Mouse (Mus musculus) retina, postnatal 7 days (tissue): ENCODE measurements at regions not wholly inside any gene's neighbourhood (a gene's known extent, or its start where the extent isn't known, plus 50 kb on each side); places are given as distances from the start of the nearest gene placed in this dataset.

ENCODE experiments used
- DNase-seq: peaks from one replicate; pipeline ENCODE4 v3.0.0-alpha.2; 2012; ENCODE audit warnings: low read depth, low spot score

DNA sequence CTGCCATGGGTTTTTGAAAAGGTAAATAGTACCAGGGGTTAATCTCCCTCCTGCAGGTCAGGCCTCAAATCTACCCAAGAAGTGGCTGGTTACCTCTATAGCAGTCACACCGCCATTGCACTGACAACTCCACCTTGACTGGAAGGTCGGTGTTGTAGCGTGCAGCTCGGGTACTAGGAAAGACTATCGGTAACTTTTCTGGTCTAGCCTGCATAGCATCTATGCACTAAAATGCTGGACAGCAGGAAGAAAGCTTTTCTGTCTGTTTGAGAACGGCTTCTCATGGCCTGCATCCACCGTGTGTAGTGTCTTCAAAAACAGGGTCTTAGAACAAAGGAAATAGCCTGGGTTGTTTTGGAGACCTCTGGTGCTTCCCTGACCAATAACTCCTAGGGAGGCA, 88.8 kb downstream of the Bms1 start:
- DNase-seq: no peak

DNA sequence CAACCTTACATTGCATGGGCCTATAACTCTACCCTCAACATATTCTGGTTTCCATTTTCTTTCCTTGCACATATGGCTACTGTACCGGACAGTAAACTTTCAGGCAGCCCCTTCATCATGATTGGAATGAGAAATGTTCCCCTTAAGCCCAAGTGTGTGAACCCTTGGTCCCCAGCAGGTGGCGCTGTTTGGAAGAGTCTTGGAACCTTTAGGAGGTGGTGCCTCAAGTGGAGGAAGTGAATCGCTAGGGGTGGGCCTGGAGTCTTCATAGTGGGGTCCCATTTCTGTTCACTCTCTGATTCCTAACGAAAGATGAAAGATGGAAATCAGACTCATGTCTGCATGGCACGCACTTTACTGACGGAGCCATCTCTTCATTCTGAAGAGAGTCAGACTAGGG, 91.8 kb downstream of the Bms1 start:
- no peak for DNase-seq

DNA sequence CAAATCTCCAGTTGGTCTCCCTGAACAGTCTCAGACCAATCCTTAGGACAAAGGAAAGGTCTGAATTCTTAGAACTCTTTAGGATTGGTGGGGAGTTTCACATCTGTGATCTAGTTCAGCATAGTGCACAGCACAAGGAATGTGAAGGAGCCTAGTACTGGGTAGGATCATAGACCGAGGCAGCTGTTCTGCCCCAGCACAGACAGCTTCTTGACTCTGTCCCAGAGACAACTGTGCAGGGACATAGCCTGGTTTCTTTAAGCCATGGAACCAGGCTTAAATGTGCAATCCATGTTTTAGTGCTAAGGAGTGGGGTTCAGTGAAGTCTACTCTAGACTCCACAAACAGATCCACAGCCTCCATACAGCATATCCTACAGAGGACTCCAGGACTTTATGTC, 93.6 kb downstream of the Bms1 start:
- no peak for DNase-seq

DNA sequence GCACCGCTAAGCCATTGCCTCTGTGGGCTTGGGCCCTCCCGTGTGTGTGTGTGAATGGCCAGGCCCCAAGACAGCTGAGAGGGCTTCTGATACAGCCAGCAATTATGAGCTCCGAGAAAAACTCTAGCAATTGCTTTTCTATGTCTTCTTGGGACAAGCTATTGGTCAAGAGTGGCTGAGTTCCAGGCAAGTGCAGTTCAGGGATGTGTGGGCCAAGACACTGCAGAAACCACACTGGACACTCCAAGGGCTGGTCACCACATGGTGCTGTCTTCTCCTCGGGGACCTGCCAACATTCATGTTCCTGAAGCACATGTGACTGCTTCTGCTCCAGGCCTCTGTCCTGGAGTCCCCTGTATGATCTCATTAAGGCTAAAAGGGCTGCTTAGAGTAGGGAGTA, 94.7 kb downstream of the Bms1 start:
- no peak for DNase-seq

DNA sequence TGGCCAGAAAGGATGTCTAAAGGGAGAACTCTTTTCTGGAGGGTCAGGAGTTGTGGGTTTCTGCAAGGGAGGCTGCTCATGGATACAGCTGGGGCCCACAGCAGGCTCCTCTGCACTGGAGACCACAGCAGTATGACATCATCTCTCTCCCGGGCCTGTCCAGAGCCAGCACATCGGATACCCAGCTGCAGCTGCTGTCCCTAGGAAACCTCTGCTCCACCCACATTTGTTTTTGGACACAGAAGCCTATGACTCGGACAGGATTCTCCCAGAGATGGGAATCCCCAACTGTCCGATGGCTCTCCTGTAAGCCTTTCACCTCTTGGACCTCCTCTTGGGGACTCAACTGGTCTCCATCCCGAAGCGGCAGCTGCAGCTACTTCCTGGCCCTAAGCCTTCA, 96.2 kb downstream of the Bms1 start:
- DNase-seq: no peak

DNA sequence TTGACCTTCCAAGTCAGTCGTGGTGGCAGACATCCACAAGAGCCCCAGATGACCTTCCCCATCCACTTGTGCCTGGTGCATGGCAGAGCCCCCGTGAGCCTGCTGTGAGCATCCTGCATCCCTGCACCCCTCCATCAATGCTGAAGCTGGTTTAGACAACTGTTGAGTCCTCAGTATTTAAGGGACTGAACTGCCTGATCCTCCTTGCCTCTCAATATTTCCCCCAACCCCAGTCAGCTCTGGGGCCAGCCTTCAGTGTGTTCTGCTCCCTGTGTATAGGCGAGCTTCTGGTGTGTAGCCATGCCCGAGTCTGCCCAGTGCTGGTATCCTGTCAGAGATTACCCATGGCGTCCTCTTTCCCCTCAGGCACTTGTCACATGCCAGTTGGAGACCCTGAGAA, 96.6 kb downstream of the Bms1 start:
- DNase-seq: no peak

DNA sequence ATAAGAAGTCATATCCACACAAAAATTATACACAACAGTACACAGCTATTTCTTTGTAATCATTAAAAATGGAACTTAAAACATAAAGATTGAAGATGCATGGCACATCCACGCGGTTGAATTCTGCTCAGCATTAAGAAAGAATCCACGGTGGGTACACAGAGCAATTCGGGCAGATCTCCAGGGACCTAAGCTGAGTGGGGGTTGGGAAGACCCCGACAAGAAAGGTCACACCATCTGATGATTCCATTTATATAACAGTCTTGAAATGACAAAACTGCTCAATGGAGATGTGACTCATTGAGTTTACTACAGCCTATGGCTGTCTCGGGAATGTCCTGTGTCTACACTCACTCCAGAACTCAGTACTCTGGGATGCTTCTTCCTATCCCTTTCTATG, 97.2 kb downstream of the Bms1 start:
- no peak for DNase-seq

DNA sequence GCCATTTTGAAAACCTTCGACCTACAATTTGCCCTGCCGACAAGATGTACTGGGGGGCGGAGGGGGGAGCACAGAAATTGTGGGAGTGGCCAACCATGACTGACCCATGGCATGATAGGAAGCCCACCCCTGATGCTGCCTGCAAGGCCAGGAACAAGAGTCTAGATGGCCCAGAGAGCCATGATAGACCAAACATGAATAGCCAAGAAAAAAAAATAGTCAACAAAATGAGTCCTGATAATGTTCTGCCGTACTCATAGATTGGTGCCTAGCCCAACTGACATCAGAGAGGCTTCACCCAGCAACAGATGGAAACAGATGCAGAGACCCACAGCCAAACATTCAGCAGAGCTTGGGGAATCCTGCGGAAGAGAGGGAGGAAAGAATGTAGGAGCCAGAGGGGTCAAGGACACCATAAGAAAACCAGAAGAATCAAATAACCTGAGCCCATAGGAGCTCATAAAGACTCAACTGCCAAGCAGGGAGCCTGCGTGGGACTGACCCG, 99.2 kb downstream of the Bms1 start:
- no peak for DNase-seq

DNA sequence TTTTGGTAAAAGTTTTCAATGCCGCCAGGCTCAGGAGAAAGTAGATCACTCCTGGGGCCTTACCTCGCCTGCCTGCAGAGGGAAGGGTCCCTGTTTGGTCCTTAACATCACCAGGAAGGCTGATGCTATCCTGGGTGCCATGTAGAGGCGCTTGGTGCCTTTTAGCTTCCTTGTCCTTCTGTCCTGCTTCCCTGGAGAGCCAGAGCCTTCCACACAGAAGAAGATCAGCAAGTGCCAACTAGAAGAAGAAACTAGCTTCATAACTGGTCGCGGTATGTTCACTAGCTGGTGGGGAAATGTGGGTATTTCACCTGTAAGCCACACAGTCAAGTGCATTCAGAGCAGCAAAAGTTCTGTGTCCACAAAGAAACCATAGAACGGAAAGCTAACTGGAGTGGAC, 103.4 kb downstream of the Bms1 start:
- DNase-seq: no peak

DNA sequence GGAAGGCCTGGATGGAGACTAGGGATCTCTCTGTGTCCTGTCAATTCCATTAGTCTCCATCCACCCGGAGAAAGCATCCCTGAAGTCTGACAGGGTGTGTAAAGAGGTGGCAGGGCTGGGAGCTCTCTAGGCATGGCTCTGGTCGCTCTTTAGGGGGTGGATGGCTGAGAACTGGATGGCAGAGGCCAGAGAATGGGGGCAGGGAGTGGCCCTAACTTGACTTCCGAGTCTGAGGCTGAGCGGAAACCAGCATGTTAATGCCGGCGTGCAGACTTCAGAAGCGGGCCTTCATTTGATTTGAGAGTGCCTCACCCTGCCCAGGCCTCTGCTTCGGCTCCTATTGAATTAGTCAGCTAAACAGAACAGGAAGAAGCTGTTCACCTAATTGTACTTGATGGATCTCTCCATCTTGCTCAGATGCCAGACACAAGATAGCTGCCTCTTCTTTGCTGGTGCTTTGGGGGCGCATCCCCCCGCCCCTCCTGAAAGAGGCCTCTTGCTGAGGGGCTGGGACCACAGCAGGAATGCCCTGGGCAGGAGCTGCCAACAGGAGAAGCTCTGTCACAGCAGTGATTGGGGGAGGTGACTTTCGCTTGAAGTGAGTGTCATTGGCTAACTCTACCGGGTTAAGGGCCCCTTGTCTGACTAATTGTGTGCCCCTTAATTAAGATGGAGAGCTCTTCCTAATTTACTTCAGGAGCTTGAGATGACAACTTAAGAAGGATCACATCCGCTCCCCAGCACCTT, 104.2 kb downstream of the Bms1 start:
- DNase-seq: no peak

DNA sequence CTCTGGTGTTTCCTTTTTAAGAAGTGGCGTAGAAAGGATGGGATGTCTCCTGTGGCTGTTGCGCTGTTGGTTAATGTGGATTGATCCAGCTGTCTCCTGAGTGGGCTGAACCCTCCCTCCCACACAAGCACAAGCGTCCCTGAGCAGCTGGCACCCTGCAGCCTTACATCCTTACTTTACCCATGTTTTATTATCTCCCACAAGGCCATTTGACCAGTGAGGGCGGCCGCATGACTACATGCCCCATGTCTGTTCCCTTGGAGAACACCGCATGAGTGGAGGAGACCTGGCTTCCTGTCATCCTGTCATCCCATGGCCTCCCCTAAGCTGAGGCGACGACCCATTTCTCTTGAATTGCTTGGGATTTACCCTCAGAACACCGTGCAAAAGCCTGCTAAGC, 108.2 kb downstream of the Bms1 start:
- no peak for DNase-seq

DNA sequence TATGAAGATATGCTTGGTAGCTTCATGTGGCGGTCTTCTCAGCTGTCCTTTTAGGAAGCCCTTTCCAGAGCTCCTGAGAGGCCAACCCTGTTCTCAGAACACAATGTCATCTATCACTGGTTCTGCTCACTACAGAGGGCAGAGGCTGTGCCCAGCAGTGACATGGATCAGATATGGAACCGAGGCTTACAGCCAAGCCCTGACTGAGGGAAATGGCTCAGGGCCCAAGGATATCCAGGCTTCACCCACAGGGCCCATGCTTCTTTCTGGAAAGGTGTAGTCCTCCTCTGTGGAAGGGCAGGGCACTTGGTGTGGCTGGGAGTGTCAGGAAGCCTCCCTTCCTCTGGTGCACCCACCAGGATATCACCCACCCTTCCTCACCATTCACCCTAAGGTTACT, 109.4 kb downstream of the Bms1 start:
- no peak for DNase-seq

DNA sequence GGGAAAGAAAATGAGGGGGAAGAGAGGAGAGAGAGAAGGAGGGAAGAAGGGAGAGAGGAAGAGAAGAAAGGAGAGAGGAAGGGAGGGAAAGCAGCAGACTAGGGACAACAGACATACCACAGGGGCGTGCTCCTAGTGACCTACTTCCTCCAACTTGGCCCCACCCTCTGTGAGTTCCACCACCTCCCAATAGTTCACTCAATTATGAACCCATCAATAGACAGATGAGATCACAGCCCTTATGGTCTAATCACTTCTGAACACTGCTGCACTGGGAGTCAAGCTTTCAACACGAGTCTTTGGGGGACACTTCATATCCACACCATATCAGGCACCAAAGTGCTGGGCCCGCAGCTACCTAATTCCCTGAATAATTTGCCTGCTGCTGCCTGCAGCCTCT, 110.7 kb downstream of the Bms1 start:
- no peak for DNase-seq

DNA sequence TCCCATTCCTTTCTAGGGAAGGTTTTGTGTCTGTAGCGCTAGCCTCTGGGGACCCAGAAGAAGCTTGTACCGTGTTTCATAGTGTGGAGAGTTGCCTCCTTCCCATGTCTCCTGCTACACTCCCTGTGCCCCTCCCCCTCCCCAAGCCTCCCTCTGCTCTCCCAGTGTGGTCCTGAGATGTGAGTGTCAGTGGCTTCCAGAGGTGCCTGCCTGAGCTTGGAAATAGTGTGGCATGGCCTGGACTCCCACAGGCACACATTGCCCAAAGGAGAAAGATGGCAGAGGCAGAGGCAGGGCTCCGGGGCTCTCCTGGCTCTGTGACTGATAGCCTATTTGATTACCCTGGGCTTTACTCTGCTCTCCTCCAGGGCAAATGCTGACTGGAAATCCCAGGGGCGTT, 110.0 kb upstream of the Ret start:
- no peak for DNase-seq

DNA sequence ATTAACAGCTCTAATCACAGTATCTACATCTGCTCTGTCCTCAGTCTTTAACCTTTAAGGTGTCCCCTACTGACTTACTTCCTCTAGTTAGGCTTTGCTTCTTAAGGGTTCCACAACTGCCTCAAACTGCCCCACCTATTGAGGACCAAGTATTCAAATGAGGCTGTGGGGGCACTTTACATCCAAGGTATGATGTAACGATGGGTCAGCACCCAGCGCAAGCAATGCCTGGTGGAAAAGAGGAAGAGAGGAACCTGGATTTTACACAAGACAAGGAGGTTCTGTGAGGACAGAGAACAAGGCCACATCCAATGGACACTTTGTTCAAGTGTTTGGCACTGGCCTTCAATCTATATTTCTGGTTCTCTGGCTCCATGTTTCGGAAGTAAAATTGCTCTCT, 107.7 kb upstream of the Ret start:
- no peak for DNase-seq

DNA sequence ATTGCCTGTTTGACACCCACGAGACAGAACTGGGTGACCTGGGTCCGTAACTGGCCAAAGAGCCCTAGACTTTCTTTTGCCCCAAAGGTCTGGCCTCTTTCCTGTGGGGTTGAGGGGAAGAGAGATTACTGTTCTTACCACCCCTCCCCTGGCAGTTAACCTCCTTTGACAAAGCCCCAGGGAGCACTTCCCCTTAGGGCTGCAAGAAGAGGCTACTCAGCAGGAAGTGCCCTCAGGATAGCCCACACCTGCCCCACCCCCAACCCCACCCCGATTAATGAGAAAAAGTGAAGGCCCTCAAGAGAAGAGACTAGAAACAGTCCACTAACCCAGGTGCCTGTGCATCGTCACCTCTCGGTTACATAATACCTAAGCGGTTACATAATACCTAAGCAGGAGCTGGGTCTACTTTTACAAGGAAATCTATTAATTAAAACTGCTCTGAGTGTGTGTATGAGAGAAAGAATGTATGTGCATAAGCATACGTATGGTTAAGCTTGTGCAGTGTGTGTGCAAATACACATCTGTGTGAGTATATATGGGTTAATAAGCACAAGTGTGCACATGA, 105.3 kb upstream of the Ret start:
- no peak for DNase-seq

DNA sequence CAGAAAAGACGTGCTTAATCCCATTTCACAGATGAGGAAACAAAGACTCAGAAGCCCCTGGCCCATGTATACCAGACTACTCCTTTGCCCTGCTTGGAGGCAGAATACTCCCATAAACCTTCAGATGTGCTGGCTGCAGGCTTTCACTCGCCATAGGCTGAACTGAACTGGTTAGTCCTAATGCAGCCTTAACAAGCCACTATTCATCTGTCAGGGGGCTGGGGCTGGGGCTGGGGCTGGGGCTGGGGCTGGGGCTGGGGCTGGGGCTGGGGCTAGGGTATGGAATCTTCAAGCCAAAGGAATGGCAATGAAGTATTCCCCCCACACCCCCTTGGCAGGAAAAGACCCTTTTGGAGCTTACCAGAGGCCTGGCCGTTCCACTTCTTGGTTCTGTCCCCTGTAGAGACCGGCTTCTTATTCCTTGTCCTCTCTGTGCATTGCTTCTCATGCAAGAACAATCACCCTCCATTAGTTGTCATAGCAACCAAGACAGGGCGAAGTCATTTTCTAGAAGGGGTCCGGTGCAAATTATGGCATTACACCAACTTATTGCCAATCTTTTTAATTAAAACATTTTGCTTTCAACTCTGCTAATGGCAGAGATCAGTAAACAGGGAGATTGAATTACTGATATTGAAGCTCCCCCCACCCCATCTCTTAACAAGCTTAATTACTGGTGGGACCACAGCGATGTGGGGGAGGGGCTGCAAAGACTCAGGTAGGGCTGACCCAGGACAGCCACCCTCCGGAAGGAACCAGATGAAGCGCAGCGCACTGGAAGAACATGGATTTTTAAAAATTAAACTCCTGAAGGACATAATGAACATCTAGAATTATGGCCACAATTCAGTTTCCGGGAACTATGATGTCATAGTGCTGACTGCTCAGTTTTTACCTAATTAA, 104.6 kb upstream of the Ret start:
- DNase-seq: no peak

DNA sequence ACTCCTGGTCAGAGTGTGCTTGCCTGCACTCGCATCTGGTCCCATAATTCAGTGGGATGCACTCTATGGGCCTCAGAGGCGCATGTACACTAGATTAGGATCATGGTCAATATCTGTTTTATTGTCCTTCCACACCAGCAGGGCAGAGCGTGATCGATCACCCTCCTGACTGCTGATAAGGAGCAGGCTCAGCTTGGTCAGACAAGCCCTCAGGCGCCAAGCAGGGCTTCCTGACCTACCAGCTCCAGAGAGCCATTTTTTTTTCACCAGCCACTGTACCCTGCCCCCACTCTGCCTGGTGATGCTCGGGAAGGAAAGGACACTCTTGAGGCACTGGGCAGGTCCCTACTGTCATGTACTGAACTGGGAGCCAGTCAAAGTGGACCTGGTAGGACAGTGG, 103.3 kb upstream of the Ret start:
- no peak for DNase-seq

DNA sequence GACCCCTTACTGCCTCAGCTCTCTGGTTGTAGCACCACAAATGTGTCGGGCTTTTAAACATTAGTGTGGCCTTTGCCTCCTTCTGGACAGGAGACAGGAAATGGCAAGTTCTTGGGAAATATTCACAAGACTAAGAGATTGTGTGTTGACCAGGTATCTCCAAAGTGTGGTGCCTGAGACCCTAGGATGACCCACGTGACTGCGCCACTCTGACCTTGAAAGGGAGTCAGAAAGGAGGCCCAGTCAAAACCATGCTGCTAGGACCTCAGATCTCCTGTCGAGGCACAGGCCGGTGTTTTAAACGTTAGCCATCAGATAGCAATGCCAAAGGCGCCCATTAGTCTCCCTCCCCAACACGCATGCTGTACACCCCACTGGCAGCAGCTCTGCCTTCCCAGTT, 100.1 kb upstream of the Ret start:
- no peak for DNase-seq

DNA sequence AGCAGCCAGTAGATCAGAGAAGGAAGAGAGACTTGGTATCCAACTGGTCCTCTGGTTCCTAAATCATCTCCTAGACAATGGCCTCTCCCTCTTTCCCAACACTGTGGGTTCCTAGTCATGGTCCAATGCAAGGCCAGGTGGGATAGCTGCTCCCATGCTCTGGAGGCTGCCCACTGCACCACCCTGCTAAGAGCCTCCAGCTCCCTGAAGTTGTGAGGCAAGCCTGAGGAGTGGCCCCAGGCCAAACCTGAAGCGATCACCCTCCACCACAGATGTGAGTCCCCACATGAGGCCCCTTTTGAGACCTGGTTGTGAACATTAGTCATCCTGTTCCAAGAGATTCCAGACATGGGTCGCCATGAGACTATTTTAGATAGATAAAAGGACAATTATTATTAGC, 96.5 kb upstream of the Ret start:
- no peak for DNase-seq

DNA sequence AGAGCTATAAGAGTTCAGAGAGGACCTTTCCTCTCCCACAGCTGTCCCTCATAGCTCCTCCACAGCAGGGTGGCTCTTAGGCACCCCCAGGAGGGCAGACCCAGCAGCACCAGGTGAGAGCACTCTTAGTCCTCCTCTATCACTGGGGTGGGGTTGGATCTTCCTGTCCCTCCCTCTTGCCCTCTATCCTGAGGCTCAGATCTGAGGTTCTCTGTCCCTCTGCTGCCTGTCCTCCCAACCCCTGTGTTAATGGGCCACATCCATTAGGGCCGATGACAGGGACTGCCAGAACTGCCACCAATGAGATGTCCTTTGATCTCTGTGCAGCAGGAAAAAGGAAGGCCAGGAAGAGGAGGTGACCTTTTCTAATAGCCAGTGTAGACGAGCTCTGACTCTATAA, 95.4 kb upstream of the Ret start:
- no peak for DNase-seq

DNA sequence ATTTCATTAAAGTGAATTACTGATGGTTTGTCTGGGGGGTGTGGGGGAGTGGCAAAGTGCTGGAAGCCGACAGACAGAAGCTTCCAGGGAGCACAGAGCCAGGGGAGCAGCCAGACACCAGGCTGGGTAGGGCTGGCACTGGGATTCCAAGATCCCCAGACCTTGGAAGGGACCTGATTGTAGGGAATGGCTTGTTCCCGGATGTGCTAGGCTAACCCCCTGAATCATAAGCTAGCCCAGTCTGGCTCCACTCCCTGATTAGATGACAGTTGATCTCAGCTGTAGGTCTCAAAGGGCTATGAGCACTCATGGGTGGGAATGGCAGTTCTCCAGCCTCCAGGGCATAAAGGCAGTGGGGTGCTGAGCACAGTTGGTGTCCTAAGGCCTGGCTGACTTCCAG, 94.8 kb upstream of the Ret start:
- DNase-seq: no peak

DNA sequence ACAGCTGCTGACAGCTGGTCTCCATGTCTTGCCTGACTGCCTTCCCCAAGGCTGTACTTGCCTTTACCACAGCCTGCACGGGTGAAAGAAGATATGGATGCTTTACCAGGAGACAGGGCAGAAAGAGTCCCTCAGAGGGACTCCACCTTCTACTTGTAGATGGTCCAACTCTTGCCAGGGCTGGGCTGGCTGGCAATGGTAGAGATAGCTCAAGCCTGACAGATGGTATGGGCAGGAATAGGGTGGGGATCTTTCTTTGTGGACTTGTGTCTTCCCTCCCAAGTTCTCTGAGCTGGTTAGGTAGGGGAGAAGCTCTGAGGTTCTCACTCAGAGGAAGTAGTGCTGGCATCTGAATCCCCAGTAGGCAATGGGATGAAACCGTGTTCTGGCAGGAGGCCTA, 93.9 kb upstream of the Ret start:
- DNase-seq: no peak
